Mouse (Mus musculus) adrenal gland, postnatal 36 days (tissue): Measurements from ENCODE around the gene Lgalsl. TPM values are rescaled to one million over a fixed set of nuclear protein-coding genes. Genes with fewer than 3 reads are reported as not detected.

Source experiments
- DNase-seq, 2 experiments: peaks; one replicate each; pipeline ENCODE4 v3.0.0; 2021; ENCODE audit warnings: mixed read lengths in 1 of 2
- total RNA-seq, 2 experiments: library from RNA; stranded (reverse); gene quantifications; 2 replicates each; pipeline ENCODE4 v1.2.3; 2021

Lgalsl gene
- total RNA-seq, 2 experiments from 2014 or later, result 24.3 to 36.9 TPM

DNA sequence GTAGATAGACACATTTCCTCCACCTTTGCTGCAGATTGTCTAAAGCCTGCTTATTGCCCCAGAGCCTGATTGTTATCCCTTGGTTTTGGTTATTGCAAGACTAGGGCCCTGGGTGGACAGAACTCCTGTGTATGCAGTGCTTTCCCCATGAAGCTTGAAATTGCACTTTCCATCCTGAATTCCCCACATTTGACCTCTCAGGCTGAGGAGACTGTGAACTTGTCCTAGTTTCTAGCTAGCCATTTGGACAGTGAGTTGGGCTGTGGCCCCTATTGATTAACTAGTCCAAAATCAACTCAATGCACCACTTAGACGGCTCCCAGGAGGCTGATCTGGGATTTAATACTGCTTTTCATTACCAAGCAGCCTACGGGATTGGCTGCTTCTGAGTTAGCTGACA lies 6.9 kb downstream of the Lgalsl start:
- no peak for DNase-seq

DNA sequence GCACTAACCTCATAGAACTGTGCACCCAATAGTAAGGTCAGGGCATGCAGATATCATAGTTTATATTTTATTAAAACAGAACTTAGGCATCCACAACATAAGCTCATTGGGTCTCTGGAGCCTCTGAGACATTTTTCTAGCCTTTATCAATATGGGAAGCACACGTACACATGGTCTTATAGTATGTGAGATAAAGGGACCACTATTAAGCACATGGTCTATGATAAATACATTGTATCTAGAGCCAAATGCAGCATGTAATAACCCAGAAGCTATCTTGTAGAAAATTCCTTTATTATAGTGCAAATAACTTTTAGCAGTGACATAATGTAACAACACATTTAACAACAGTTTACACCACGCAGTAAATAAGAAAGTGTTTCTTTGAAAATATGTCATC lies 7.6 kb downstream of the Lgalsl start:
- DNase-seq, result no peak

DNA sequence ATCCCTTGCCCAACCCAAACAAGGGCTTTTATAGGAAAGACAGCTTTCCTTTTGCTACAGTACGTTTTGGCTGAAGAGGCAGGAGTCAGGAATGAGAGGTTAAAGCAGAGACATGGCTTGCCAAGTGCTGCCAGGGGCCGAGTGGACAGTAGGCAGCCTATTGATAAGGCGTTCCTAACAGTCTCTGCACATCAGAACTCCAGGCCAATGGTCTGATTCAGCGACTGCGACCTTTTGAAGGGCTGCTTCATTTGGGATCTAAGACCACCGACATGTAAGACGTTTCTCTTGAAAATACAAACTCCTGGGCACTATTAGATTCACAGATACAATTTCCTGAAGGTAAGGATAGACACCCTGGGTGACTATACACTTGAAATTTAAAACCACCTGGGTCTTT lies 9.5 kb downstream of the Lgalsl start:
- no peak for DNase-seq

DNA sequence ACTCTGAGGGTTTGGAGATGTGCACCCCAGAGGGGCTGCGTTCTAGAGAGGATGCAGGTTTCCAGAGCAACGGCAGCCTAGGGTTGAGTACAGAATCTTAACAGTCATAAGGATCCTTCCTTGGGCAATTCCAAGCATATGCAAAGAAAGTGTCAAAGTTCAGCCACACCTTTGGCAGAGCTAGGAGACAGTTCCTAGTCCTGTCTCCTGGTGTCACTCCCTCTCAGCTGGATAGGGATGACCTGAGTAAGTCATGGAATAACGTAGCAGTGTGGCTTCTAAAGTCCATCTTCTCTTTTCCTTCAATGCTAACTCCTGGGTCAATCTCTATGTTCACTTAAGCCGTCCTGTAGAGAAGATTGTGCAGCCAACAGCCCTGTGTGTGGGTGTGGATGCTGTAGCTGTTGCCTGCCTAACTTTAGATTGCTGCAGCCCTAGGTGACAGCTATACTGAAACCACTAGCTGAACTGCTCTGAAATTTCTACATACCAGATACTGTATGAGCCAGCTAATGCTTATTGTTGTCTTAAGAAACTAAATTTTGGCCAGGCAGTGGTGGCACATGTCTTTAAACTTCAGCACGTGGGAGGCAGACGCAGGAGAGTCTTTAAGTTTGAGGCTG lies 16.8 kb downstream of the Lgalsl start:
- no peak for DNase-seq

DNA sequence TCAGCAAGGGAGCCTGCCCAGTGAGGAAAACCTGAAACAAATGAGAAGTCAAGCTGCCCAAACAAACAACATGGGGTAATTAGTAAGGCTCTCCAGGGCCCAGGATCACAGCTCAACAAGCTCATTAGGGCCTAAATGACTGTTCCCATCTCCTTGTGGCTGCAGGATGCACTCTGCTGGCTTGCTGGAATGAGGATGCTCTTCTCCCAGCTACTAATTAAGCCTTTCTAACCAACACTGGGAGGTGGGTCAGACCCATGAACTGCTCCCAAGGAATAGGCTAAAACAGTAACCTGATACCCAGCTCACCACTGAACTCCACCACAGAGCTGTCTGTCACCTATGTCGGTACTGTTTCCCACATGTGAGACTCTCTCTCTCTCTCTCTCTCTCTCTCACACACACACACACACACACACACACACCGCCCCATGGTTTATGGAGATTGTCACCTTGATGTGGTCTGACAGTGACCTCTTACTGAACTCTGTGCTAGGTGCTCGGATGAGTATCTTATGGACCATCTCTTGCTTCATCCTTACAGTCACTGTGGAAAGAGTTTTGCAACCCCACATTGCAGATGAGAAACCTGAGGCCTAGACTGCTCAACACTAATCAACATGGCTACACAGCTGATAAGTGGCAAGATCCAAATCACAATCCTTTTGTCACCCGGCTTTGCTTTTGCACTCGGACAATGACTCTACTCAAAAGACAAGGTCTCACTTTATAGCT lies 18.5 kb downstream of the Lgalsl start:
- no peak for DNase-seq

DNA sequence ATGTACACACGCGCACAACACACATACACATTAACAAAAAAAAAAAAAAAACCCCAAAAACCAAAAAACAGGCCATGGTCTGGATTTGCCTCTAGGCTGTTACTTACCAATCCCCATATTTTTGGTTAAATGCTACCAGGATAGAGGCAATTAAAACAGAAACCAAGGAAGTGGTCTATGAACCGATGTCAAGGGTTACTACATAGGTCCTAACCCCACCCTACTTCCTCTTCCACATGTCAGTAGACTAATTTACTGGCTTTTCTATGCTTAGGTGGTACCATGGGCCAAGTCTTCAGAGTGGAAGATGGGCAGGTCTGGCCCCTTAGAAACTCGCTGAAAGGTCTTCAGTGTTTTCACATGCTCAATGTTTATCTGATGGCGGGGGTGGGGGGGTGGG lies 24.2 kb downstream of the Lgalsl start:
- no peak for DNase-seq

DNA sequence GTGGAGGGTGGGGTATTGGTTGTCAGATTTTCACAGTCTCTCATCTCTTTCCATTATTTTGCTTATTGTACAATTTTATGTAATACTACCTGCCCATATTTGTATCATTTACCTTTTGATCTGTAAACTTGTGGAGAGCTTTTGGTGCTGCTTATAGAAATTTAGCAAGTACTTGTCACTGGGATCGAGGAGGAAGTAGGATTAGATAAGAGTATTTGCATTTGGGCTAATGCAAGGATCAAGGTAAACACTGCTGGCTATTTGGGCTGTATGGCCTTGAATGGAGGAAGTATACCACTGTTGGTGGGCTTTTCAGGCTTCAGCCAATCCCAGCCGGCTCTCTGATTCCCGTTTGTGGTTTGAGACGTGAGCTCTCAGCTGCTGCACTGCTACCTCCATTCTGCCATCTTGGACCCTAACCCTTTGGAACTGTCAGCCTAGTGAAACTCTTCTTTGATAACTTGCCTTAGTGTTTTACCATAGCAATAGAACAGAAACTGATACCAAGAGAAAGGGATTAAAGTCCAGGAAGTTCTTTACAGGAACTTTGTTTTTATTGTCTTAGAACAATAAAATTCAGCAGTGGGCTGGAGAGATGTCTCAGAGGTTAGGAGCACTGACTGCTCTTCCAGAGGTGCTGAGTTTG lies 25.1 kb downstream of the Lgalsl start:
- DNase-seq, result no peak

DNA sequence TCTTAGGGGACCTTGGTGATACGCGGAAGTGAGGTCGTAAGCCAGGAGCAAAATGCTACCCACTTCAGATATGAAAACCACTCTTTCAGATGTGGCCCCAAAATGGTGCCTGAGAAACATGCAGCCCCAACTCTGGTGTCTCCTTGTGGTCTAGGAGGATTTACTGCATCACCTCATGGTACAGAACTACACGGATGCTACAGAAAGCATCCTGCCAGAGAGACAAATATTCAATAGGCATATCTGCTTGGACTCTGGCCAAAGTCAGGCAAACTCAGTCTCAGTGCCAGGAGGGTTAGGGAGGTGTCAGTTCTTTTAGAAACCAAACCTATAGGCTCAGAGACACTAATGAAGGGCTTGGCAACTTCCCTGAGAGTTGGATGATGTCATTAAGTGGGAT lies 26.4 kb downstream of the Lgalsl start:
- DNase-seq, result no peak

DNA sequence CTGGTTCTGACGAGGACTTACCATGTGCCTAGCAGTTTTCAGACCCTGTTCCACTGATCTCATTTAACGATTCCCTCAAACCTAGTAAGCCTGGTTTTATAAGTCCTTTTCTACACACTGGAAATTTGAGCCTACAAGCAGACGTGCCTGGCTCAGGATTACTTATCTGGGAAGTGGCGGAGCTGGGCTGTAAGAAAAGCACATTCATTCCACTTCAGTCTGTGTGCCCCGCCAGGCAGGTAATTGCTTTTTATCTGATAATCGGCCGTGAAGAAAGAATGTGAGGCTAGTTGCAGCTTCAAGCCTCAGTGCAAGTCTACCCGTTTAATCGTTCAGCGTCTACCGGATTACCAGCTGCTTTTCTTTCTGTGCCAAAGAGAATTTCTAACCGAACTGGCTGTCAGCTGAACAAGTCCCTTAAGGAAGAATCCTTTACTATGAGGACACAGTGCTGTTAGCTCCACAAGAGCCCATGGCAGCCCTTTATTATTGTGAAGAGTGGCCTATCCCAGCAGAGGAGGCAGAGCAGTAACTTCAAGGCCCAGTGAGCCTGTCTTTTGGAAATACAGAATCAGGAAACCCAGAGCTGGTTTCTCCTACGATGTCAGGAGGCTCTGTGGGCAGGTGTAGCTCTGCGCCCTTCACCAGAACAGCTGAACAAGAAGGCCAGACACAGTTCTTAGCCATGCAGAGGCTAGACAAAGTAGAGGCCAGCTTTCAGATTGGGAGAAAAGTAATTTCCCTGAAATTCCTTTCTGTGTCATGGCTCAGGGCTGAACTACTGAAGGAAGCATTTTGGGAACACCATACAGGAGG lies 30.4 kb downstream of the Lgalsl start:
- DNase-seq, result no peak

DNA sequence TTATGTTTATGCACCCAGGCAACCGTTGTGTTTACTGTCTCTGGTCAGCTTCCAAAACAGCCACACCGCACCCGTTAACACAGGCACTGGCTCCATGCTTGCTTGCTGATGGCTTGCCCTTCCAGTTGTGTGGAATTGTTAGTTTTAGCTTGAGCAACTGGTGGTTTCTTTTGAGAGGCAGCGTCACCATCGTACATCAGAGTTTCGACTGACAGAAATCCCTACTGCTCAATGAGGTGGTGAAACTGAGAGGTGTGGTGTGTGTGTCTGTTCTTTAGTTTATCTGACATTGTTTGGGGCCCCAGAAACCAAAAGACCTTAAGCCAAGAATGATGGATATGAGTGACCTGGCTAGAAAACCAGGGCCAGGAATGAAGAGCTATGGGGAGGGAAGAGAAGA lies 33.0 kb downstream of the Lgalsl start:
- DNase-seq, result no peak

DNA sequence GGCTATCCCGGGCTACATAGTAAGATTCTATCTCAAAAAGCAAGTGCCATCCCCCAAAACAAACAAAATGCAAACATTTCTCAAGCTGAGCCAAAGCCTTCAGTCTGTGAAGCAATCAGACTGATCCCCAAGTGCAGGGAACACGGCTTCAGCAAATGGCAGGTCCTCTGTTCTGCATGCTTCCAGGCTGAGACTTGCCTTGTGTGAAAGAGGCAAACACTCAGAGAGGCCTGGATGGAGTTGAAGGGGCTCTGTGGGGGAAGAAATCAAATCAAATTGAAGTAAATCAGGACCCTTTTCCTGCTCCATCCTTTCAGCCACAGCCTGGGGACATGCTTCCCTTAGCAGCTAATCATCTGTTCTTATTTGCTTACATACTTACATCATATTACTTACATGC lies 35.4 kb downstream of the Lgalsl start:
- DNase-seq, result no peak

DNA sequence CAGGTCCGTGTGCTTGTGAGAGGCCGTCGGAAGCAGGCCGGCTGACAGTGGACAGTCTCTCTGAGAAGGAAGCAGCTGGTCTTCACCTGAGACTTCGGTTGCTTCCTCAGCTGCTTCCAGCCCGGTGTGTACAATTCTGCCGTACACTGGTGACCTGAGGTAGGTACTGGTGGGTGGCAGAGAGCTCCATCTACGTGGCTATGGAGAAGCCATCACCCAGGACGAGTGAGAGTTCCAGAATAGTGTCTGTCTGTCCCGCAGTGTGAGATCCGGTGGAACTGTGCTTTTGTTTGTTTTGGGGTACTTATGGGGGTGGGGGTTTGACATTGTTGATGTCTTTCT lies 36.0 kb downstream of the Lgalsl start:
- no peak for DNase-seq

DNA sequence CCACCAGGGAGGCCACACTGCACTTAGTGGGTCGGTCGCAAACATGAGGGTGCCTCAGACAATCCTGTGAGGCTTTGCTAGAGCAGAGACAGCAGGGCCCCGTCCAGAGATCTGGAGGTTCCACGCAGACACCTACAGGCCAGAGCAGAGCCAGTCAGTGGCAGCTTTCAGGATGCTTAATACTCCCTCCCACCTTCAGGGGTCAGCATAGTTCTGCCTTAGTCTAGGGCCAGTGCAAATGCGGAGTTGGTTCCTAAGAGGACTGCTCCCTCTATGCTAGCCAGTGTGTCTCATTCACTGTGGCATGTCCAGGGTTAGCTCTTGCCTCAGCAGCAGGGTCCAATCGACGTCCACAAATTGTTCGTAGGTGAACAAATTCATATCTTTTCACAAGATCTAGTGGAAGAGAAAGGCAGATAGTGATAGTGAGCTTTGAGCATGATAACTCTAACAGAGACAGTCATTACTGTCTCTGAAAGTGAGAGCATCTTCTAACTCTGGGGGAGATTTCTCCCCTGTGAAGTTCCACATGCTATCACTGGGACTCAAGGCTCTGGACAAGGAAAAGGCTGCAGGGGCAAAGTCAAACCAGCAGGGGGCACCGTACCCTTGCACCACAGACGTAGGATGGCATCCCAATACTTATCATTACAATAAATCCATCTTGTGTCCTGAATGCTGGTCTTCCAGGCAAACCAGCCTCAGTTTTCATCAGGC lies 36.5 kb downstream of the Lgalsl start:
- DNase-seq, result peak; percentile 83 to 90

DNA sequence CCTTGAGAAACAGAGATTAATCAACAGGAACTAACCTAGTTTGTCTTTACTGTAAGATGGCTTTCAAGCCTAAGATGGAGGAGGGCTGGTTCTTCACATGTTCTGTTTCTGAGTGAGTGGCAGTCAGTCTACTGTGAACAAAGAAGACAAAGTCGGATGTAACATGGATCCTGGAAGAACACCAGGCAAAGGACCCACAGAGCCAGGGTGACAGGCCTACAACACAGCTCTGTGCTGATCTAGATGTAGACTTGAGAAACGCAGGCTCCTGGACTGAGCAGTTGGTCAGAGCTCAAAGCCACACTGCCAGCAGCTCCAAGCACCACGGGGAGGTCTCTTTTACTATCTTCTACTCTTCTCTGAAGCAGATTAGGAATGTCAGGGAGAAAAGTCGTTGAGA lies 37.2 kb downstream of the Lgalsl start:
- DNase-seq, result no peak

DNA sequence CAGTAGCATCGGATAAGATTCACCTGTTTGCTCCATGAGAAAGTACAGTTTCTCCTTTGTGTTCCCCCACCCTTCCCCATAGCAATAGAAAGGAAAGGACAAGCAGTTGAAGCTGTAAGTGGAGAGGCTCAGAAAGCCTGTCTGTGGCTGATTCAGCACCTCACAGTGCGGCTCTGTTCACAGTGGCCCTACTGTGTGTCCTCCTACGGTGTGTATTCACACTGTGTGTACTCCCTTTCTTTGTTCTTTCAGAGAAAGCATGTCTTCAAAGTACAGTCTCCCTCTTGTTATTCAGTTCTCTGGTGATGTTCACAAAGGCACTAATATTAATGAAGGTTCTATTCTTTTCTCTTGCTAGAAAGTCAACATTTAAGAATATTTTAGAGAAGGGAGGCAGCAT lies 38.2 kb downstream of the Lgalsl start:
- no peak for DNase-seq

DNA sequence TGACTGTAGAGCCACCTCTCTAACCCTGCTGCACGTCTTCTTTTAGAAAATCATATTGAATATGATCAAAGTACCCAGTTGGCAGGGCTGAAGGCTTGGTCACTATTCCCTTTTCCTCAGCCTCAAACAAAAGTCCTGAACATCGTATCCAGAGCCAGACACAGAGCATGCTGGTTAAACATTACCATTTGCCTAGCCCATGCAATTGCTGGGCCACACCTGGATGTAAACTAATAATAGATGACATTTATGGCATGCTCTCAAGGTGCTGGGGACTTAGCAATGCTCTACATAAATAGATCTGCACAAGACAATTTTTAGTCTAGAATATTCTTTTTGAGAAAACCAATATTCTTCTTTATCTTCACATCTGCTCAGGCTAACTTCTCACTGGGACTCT lies 39.5 kb downstream of the Lgalsl start:
- no peak for DNase-seq

DNA sequence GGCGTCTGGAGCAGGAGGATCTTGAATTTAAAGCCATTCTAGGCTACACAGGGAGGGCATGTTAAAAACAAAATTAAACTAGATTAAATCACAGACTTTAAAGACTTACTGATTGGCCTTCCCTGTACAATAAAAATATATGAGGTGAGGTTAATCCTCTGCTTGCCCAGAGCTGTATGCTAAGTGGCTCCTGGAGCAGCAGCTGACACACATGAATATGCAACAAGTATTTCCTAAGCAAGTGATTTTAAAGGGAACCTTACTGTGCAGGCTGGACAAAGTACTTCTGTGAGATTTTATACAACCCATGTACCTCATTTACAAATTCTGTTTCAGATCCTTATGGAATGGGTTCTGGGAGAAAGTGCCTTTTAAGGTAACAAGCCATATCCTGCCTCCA lies 41.8 kb downstream of the Lgalsl start:
- DNase-seq, result no peak

DNA sequence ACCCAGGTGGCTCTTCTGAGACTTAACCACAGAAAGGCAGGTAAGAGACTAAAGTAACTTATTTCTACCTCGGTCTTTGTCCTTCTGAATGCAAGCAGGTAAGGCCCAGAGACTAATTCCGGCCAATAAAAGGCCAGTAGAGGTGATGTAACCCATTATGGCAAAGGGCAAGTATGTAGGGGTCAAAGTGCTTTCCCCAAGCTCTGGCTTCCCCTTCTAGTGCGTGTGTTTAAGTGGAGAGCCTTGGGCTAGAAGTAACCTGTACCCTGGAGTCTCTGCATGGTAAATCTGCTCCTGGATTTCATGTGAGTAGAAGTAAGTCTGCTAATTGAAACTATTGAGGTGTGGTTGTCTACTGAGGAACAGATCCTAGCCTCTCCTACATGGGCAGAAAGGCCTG lies 42.8 kb downstream of the Lgalsl start:
- no peak for DNase-seq

DNA sequence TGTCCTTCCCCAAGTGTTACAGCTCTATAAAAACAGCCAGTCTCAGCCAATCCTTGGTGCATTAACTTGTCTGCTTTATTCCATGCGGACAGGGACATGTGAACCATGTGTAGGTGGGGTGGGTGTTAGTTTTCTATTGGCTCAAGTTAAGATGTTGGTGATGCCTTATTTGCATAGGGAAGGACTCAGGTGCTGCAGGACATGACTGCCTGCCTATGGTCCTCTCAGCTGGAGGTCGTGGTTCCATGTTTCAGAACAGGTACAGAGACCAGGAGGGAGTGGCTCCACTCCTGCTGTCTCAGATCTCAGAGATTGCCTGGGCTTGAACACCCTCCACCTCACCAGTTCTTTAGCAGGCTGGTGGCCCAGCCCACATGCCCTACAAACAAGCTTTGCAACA lies 44.7 kb downstream of the Lgalsl start:
- no peak for DNase-seq

DNA sequence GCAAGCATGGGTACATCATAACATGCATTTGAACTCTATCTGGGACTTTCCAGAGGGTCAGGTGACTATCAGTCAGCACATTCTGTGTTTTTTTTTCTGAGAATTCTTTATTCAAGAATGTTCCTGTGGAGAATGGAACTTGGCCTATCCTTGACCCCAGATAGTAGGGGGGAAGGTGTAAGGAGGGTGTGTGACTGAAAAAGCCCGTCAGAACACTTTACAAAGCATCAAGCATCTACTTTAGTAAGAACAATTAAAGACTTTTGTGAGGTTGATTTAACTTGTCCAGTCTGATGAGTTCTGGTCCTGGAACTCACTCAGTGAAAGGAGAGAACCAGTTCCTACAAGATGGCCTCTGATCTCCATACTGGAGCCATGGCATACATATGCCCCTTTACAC lies 45.7 kb downstream of the Lgalsl start:
- DNase-seq, result no peak

DNA sequence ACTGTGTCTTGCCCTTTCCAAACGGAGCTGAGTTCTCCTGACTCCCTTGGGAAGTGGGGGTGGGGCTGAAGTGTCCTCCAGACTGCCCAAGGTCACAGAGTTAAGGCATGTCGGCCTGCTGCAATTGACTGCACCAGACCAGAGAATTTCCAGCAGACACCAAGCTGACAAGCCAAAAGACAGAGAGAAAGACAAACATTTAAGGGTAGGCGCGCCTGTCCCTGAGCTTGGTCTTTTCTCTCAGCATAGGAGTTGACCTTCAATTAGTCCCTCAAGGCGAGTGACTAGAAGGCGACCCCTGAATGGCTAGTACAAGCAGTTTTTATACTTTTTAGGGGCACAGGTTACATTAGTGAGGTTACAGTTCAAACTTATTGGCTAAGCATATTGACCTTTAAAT lies 46.1 kb downstream of the Lgalsl start:
- DNase-seq, result no peak

DNA sequence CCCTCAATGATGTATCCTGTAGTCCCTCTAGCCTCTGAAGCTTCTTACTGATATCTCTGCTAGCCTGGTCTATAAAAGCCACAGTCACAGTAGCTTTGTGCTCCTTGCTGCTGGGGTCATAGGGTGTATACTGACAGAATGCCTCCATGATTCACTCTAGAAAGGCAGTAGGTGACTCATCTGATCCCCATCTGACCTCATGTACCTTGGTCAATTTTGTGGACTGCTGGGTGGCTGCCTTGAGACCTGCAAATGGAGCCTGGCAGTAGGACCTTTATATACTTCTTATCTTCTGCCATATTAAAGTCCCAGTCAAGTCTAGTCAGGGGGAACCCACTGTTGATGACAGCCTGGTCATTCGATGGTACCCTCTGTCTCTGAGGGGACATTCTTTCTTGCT lies 47.4 kb downstream of the Lgalsl start:
- DNase-seq, result no peak
